Mouse (Mus musculus): ENCODE results near the gene Sgpl1. TPM values are rescaled to one million over a fixed set of nuclear protein-coding genes. Genes with fewer than 3 reads are reported as not detected.
A peak's percentile ranks its signal among the peaks of the same experiment; 100 is the strongest.

Gene Sgpl1
- total RNA-seq, 1 experiment = 103 TPM

GRCm38 (mm10) chr10:61176221-61176790, 28.8 kb upstream of the Sgpl1 start:
- no peak for TF ChIP-seq ZNF384 (IDR thresholded peaks at IDR 0.05; ENCODE audit: low read depth, low read length)
- TF ChIP-seq ZC3H11A (IDR thresholded peaks at IDR 0.05; ENCODE audit: borderline replicate concordance, low read depth, low read length) = no peak
- TF ChIP-seq HCFC1 (IDR thresholded peaks at IDR 0.05; ENCODE audit: borderline replicate concordance, insufficient read depth, low read length) = no peak
- no peak for TF ChIP-seq MAFK (IDR thresholded peaks at IDR 0.05; ENCODE audit: insufficient read depth, low read depth, low read length)
- TF ChIP-seq CHD2 (IDR thresholded peaks at IDR 0.05; ENCODE audit: low read depth, low read length) = no peak
- no peak for DNase-seq (ENCODE audit: low read depth, low spot score)
- no peak overlapping the region for H3K9ac ChIP-seq (ENCODE audit: insufficient read depth, low read depth, low read length, poor library complexity, severe bottlenecking)
- no peak overlapping the region for H3K4me3 ChIP-seq (ENCODE audit: insufficient read depth in 1 of 2, low read depth in 1 of 2, low read length in 2 of 2, poor library complexity in 1 of 2, severe bottlenecking in 1 of 2)
- H3K9me3 ChIP-seq (ENCODE audit: control insufficient read depth, insufficient read depth, low read depth, low read length) = no peaks in the 10 kb centered on the region
- in situ Hi-C loops (cut with MboI; ENCODE audit: low sequenced_read_pairs in 2 of 2, unreplicated experiment in 2 of 2) = no loop called here
- H3K36me3 ChIP-seq (ENCODE audit: control insufficient read depth, insufficient read depth, low read length, poor library complexity, severe bottlenecking) = no peaks in the 10 kb centered on the region
- no peak overlapping the region for H3K27ac ChIP-seq (ENCODE audit: insufficient read depth, low read depth, low read length, poor library complexity, severe bottlenecking)
- H3K4me1 ChIP-seq (ENCODE audit: control insufficient read depth in 2 of 2, insufficient read depth in 2 of 2, low read length in 2 of 2, poor library complexity in 1 of 2) = peaks cover 2 to 7% of the 10 kb centered on the region in 2 experiments; a peak in 2 of 4 replicates

DNA sequence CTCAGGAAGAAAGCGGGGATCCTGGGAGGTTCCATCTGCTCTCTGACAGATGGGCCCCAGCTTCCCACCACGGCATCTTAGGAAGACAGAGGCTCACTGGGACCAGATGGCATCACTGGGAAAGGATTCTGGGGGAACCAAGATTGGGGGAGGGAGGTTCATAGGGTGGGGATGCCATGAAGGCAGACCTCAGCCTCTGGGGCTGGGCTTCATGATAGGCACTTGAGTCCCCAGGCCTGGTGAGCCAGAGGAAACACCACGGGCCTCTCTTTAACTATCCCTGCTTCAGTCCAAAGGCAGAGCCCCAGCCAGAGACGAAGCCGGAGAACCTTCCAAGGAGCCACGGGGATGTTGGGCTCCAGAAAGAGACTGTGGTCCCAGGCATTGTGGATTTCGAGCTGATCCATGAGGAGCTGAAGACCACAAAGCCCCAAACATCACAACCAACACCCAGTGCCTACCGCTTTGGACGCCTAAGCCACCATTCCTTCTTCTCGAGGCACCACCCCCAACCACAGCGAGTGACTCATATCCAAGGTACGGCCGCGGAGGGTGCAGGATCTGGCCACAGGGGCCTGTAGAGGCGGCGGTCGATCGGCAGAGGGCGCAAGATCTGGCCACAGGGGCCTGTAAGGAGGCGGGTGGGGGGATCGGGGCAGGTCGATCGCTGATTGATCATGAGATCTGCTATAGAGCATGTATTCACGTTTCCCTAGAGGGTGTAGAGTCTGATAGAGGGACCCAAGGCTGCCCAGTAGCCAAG, 28.1 kb upstream of the Sgpl1 start:
- no peaks in the 10 kb centered on the region for H3K36me3 ChIP-seq (ENCODE audit: control insufficient read depth, insufficient read depth, low read length, poor library complexity, severe bottlenecking)
- H3K9me3 ChIP-seq (ENCODE audit: control insufficient read depth, insufficient read depth, low read depth, low read length) = no peaks in the 10 kb centered on the region
- H3K4me3 ChIP-seq (ENCODE audit: insufficient read depth in 1 of 2, low read depth in 1 of 2, low read length in 2 of 2, poor library complexity in 1 of 2, severe bottlenecking in 1 of 2) = peak overlapping the region in 1 of 2 experiments; percentile 44; a peak in 2 of 4 replicates
- in situ Hi-C loops (cut with MboI; ENCODE audit: low sequenced_read_pairs in 2 of 2, unreplicated experiment in 2 of 2) = no loop called here
- TF ChIP-seq HCFC1 (IDR thresholded peaks at IDR 0.05; ENCODE audit: borderline replicate concordance, insufficient read depth, low read length) (no peak), CHD2 (IDR thresholded peaks at IDR 0.05; ENCODE audit: low read depth, low read length) (no peak), ZC3H11A (IDR thresholded peaks at IDR 0.05; ENCODE audit: borderline replicate concordance, low read depth, low read length) (0 out of 2 replicates have a peak, but pooled peaks have one; percentile 10), ZNF384 (IDR thresholded peaks at IDR 0.05; ENCODE audit: low read depth, low read length) (no peak)
- H3K4me1 ChIP-seq (ENCODE audit: control insufficient read depth in 2 of 2, insufficient read depth in 2 of 2, low read length in 2 of 2, poor library complexity in 1 of 2) = peaks cover 2 to 7% of the 10 kb centered on the region in 2 experiments; a peak in 2 of 4 replicates
- H3K9ac ChIP-seq (ENCODE audit: insufficient read depth, low read depth, low read length, poor library complexity, severe bottlenecking) = peak overlapping the region; percentile 48; the same call in 1 of the 2 replicates
- DNase-seq (ENCODE audit: low read depth, low spot score) = peak; percentile 71
- H3K27ac ChIP-seq (ENCODE audit: insufficient read depth, low read depth, low read length, poor library complexity, severe bottlenecking) = no peak overlapping the region

GRCm38 (mm10) chr10:61174711-61175441, 27.4 kb upstream of the Sgpl1 start:
- TF ChIP-seq CHD2 (IDR thresholded peaks at IDR 0.05; ENCODE audit: low read depth, low read length) (no peak), ZNF384 (IDR thresholded peaks at IDR 0.05; ENCODE audit: low read depth, low read length) (peak; percentile 82)
- Histone ChIP-seq H3K9me3 (ENCODE audit: control insufficient read depth, insufficient read depth, low read depth, low read length) (no peaks in the 10 kb centered on the region), H3K9ac (ENCODE audit: insufficient read depth, low read depth, low read length, poor library complexity, severe bottlenecking) (no peak overlapping the region), H3K36me3 (ENCODE audit: control insufficient read depth, insufficient read depth, low read length, poor library complexity, severe bottlenecking) (no peaks in the 10 kb centered on the region), H3K4me3 (ENCODE audit: insufficient read depth in 1 of 2, low read depth in 1 of 2, low read length in 2 of 2, poor library complexity in 1 of 2, severe bottlenecking in 1 of 2) (no peak overlapping the region), H3K4me1 (ENCODE audit: control insufficient read depth in 2 of 2, insufficient read depth in 2 of 2, low read length in 2 of 2, poor library complexity in 1 of 2) (peaks cover 2 to 7% of the 10 kb centered on the region in 2 experiments; a peak in 2 of 4 replicates), H3K27ac (ENCODE audit: insufficient read depth, low read depth, low read length, poor library complexity, severe bottlenecking) (no peak overlapping the region)
- in situ Hi-C loops (cut with MboI; ENCODE audit: low sequenced_read_pairs in 2 of 2, unreplicated experiment in 2 of 2) = no loop called here
- DNase-seq (ENCODE audit: low read depth, low spot score) = no peak

GRCm38 (mm10) chr10:61172496-61172895, 25.0 kb upstream of the Sgpl1 start:
- TF ChIP-seq HCFC1 (IDR thresholded peaks at IDR 0.05; ENCODE audit: borderline replicate concordance, insufficient read depth, low read length) (no peak), CHD2 (IDR thresholded peaks at IDR 0.05; ENCODE audit: low read depth, low read length) (no peak), ZNF384 (IDR thresholded peaks at IDR 0.05; ENCODE audit: low read depth, low read length) (no peak), ZC3H11A (IDR thresholded peaks at IDR 0.05; ENCODE audit: borderline replicate concordance, low read depth, low read length) (peak; percentile 35; the same call in 1 of the 2 replicates)
- H3K4me3 ChIP-seq (ENCODE audit: insufficient read depth in 1 of 2, low read depth in 1 of 2, low read length in 2 of 2, poor library complexity in 1 of 2, severe bottlenecking in 1 of 2) = no peak overlapping the region
- no peak overlapping the region for H3K9ac ChIP-seq (ENCODE audit: insufficient read depth, low read depth, low read length, poor library complexity, severe bottlenecking)
- DNase-seq (ENCODE audit: low read depth, low spot score) = no peak
- no peak overlapping the region for H3K27ac ChIP-seq (ENCODE audit: insufficient read depth, low read depth, low read length, poor library complexity, severe bottlenecking)
- H3K9me3 ChIP-seq (ENCODE audit: control insufficient read depth, insufficient read depth, low read depth, low read length) = no peaks in the 10 kb centered on the region
- peaks cover 2 to 7% of the 10 kb centered on the region in 2 experiments; a peak in 2 of 4 replicates for H3K4me1 ChIP-seq (ENCODE audit: control insufficient read depth in 2 of 2, insufficient read depth in 2 of 2, low read length in 2 of 2, poor library complexity in 1 of 2)
- H3K36me3 ChIP-seq (ENCODE audit: control insufficient read depth, insufficient read depth, low read length, poor library complexity, severe bottlenecking) = no peaks in the 10 kb centered on the region
- in situ Hi-C loops (cut with MboI; ENCODE audit: low sequenced_read_pairs in 2 of 2, unreplicated experiment in 2 of 2) = no loop called here

Data from ES-E14 (cell line).